Mouse (Mus musculus): ENCODE measurements around the gene Tfcp2. TPM values are rescaled to one million over a fixed set of nuclear protein-coding genes. Genes with fewer than 3 reads are reported as not detected.

Gene Tfcp2
- polyA plus RNA-seq, 1 experiment: 10.3 TPM

DNA sequence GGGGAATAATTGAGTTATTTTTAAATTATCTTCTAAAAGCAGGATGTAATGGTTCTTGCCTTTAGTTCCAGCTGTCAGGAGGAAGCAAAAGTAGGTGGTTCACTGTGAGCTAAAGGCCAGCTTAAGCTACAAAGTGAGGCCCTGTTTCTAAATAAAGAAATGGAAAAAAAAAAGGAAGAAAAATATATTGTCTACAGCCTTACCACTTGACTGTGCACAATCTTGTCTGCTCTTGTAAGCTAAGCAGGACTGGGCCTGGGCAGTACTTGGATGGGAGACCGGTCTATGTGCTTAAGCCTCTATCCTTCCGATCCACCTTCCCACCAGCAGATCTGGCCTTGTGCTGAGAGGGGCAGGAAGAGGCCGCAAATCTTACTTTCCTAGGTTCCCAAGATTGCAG lies 102.3 kb downstream of the Tfcp2 start:
- Histone ChIP-seq H3K36me3 (ENCODE audit: control insufficient read depth, insufficient read depth) (no peaks in the 10 kb centered on the region), H3K79me3 (ENCODE audit: low read depth) (no peaks in the 10 kb centered on the region), H3K27me3 (ENCODE audit: control insufficient read depth, insufficient read depth, insufficient read length) (peaks cover 6% of the 10 kb centered on the region), H3K79me2 (ENCODE audit: control insufficient read depth, insufficient read depth) (no peaks in the 10 kb centered on the region), H3K4me3 (ENCODE audit: insufficient read depth, poor library complexity, severe bottlenecking) (no peak overlapping the region), H3ac (ENCODE audit: control insufficient read depth, insufficient read length, low read depth) (no peak overlapping the region)
- TF ChIP-seq MAX (IDR thresholded peaks at IDR 0.05): no peak

GRCm38 (mm10) chr15:100448572-100448971 lies 103.2 kb downstream of the Tfcp2 start:
- Histone ChIP-seq H3K27me3 (ENCODE audit: control insufficient read depth, insufficient read depth, insufficient read length) (peaks cover 6% of the 10 kb centered on the region), H3K79me3 (ENCODE audit: low read depth) (no peaks in the 10 kb centered on the region), H3ac (ENCODE audit: control insufficient read depth, insufficient read length, low read depth) (no peak overlapping the region), H3K79me2 (ENCODE audit: control insufficient read depth, insufficient read depth) (no peaks in the 10 kb centered on the region), H3K36me3 (ENCODE audit: control insufficient read depth, insufficient read depth) (no peaks in the 10 kb centered on the region), H3K4me3 (ENCODE audit: insufficient read depth, poor library complexity, severe bottlenecking) (no peak overlapping the region)
- no peak for TF ChIP-seq USF1 (IDR thresholded peaks at IDR 0.05; ENCODE audit: low read depth)
- no peak for TF ChIP-seq MAX (IDR thresholded peaks at IDR 0.05)
- no peak for TF ChIP-seq MYOG (IDR thresholded peaks at IDR 0.05; ENCODE audit: control insufficient read depth, extremely low read depth, insufficient read length)
- TF ChIP-seq CTCF (IDR thresholded peaks at IDR 0.05; ENCODE audit: control insufficient read depth, insufficient read depth, insufficient read length): no peak
- TF ChIP-seq FOSL1 (IDR thresholded peaks at IDR 0.05; ENCODE audit: insufficient read depth, low read length, poor library complexity, severe bottlenecking): no peak
- no peak for TF ChIP-seq MYOD1 (IDR thresholded peaks at IDR 0.05; ENCODE audit: control insufficient read depth, insufficient read length, low read depth)
- TF ChIP-seq CEBPB (IDR thresholded peaks at IDR 0.05; ENCODE audit: low read depth): no peak

Other genes with a start within 250 kb of the Tfcp2 start
- gene Mettl7a1, start 247.9 kb downstream of the Tfcp2 start, polyA plus RNA-seq (2012; fragmentation: generic; extraction: Trizol): 4.5 TPM
- gene Mettl7a3, start 217.1 kb downstream of the Tfcp2 start, polyA plus RNA-seq (2012; fragmentation: generic; extraction: Trizol): not detected
- not detected for gene Methig1, start 198.9 kb downstream of the Tfcp2 start, polyA plus RNA-seq (2012; fragmentation: generic; extraction: Trizol)
- gene Mettl7a2, start 198.8 kb downstream of the Tfcp2 start, polyA plus RNA-seq (2012; fragmentation: generic; extraction: Trizol): not detected
- gene Higd1c, start 187.5 kb downstream of the Tfcp2 start, polyA plus RNA-seq (2012; fragmentation: generic; extraction: Trizol): not detected
- gene Gm5475, start 129.9 kb downstream of the Tfcp2 start, polyA plus RNA-seq (2012; fragmentation: generic; extraction: Trizol): 0.02 TPM
- gene Slc11a2, start 126.9 kb downstream of the Tfcp2 start, polyA plus RNA-seq (2012; fragmentation: generic; extraction: Trizol): 34.3 TPM
- gene Letmd1, start 83.0 kb downstream of the Tfcp2 start, polyA plus RNA-seq (2012; fragmentation: generic; extraction: Trizol): 34.0 TPM
- gene Csrnp2, start 56.5 kb downstream of the Tfcp2 start, polyA plus RNA-seq (2012; fragmentation: generic; extraction: Trizol): 11.6 TPM
- 5.5 TPM for gene Pou6f1, start 48.0 kb upstream of the Tfcp2 start, polyA plus RNA-seq (2012; fragmentation: generic; extraction: Trizol)
- 142 TPM for gene Dazap2, start 63.3 kb upstream of the Tfcp2 start, polyA plus RNA-seq (2012; fragmentation: generic; extraction: Trizol)
- gene Smagp, start 84.9 kb upstream of the Tfcp2 start, polyA plus RNA-seq (2012; fragmentation: generic; extraction: Trizol): 0.21 TPM
- gene Bin2, start 117.5 kb upstream of the Tfcp2 start, polyA plus RNA-seq (2012; fragmentation: generic; extraction: Trizol): not detected
- 32.1 TPM for gene Cela1, start 135.9 kb upstream of the Tfcp2 start, polyA plus RNA-seq (2012; fragmentation: generic; extraction: Trizol)
- 0.29 TPM for gene Galnt6, start 177.4 kb upstream of the Tfcp2 start, polyA plus RNA-seq (2012; fragmentation: generic; extraction: Trizol)
- 11.9 TPM for gene Slc4a8, start 209.7 kb upstream of the Tfcp2 start, polyA plus RNA-seq (2012; fragmentation: generic; extraction: Trizol)

Data from C2C12 (cell line).